Mouse (Mus musculus) embryonic facial prominence, embryonic 10.5 days (tissue): ENCODE measurements around the gene Erc1. TPM values are rescaled to one million over a fixed set of nuclear protein-coding genes. Genes with fewer than 3 reads are reported as not detected.

Experiments
- DNase-seq: peaks from one replicate; pipeline ENCODE4 v3.0.0-alpha.2; 2017; ENCODE audit warnings: low spot score
- H3K27ac ChIP-seq: fragments of 300-500 bp; sonication (generic); replicated peaks from 2 replicates; pipeline ENCODE4 v1.5.1; 2016; ENCODE audit warnings: mild to moderate bottlenecking
- H3K27me3 ChIP-seq: fragments of 300-500 bp; sonication (generic); replicated peaks from 2 replicates; pipeline ENCODE4 v1.6.1; 2016; ENCODE audit warnings: low read depth, mild to moderate bottlenecking; ENCODE audit not compliant: poor library complexity, severe bottlenecking
- H3K36me3 ChIP-seq: fragments of 300-500 bp; sonication (generic); replicated peaks from 2 replicates; pipeline ENCODE4 v1.6.1; 2016; ENCODE audit warnings: mild to moderate bottlenecking, moderate library complexity
- H3K4me1 ChIP-seq: fragments of 300-500 bp; sonication (generic); 2 replicates; pipeline ENCODE4 v1.6.1; 2016
- H3K4me3 ChIP-seq: fragments of 300-500 bp; sonication (generic); 2 replicates; pipeline ENCODE4 v1.5.1; 2016; ENCODE audit warnings: mild to moderate bottlenecking, moderate library complexity
- H3K9me3 ChIP-seq: fragments of 300-500 bp; sonication (generic); 2 replicates; pipeline ENCODE4 v1.6.1; 2016; ENCODE audit warnings: mild to moderate bottlenecking
- WGBS: fragments of 180-500 bp; shearing (Covaris S2); methylation state at CpG from one replicate; pipeline ENCODE4 v1.1.7; 2016; 5-methylcytosine and 5-hydroxymethylcytosine counted together
- polyA plus RNA-seq: library from polyadenylated mRNA; unstranded; fragments of >200 nt; fragmentation: Nextera tagmentation; extraction: Ambion mirVana; gene quantifications from 2 replicates; pipeline ENCODE4 v1.2.1, GENCODE M21; 2016

The Erc1 gene
- polyA plus RNA-seq, 1 experiment from 2014 or later: 24.9 TPM

- H3K4me3 ChIP-seq: no peak overlapping the region
- no peaks in the 10 kb centered on the region for H3K27me3 ChIP-seq
- no peak overlapping the region for H3K27ac ChIP-seq
- peaks cover 22% of the 10 kb centered on the region for H3K36me3 ChIP-seq
- no peaks in the 10 kb centered on the region for H3K9me3 ChIP-seq
- no peak for DNase-seq
- H3K4me1 ChIP-seq: no peaks in the 10 kb centered on the region
- WGBS: 94% methylated on average over 5 of the region's 5 CpGs
These were observed 51.7 kb downstream of the Erc1 start for GRCm38 (mm10) chr6:119796291-119796690.

- Histone ChIP-seq H3K9me3 (no peaks in the 10 kb centered on the region), H3K4me1 (no peaks in the 10 kb centered on the region), H3K4me3 (no peak overlapping the region), H3K36me3 (peaks cover 27% of the 10 kb centered on the region), H3K27me3 (no peaks in the 10 kb centered on the region), H3K27ac (no peak overlapping the region)
- WGBS: 48% methylated on average over 2 of the region's 2 CpGs
- peak; percentile 37 for DNase-seq
These were observed 55.4 kb downstream of the Erc1 start for GRCm38 (mm10) chr6:119792562-119792961.

- H3K27me3 ChIP-seq: no peaks in the 10 kb centered on the region
- 96% methylated on average over 2 of the region's 2 CpGs for WGBS
- no peaks in the 10 kb centered on the region for H3K9me3 ChIP-seq
- H3K4me1 ChIP-seq: no peaks in the 10 kb centered on the region
- H3K27ac ChIP-seq: no peak overlapping the region
- no peak overlapping the region for H3K4me3 ChIP-seq
- peaks cover 9% of the 10 kb centered on the region for H3K36me3 ChIP-seq
- no peak for DNase-seq
These were observed 65.6 kb downstream of the Erc1 start for GRCm38 (mm10) chr6:119782416-119782815.

- H3K36me3 ChIP-seq: peaks cover 9% of the 10 kb centered on the region
- 79% methylated on average over 3 of the region's 3 CpGs for WGBS
- no peaks in the 10 kb centered on the region for H3K27me3 ChIP-seq
- DNase-seq: no peak
- no peaks in the 10 kb centered on the region for H3K4me1 ChIP-seq
- H3K27ac ChIP-seq: no peak overlapping the region
- no peaks in the 10 kb centered on the region for H3K9me3 ChIP-seq
- no peak overlapping the region for H3K4me3 ChIP-seq
These were observed 66.9 kb downstream of the Erc1 start for GRCm38 (mm10) chr6:119781109-119781508.

- no peaks in the 10 kb centered on the region for H3K4me1 ChIP-seq
- H3K9me3 ChIP-seq: no peaks in the 10 kb centered on the region
- peaks cover 8% of the 10 kb centered on the region; the same call in 1 of the 2 replicates for H3K36me3 ChIP-seq
- H3K4me3 ChIP-seq: no peak overlapping the region
- no peaks in the 10 kb centered on the region for H3K27me3 ChIP-seq
- no peak overlapping the region for H3K27ac ChIP-seq
- WGBS: 91% methylated on average over 1 of the region's 1 CpGs
- no peak for DNase-seq
These were observed 79.2 kb downstream of the Erc1 start for GRCm38 (mm10) chr6:119768778-119769177.

GRCm38 (mm10) chr6:119764355-119764754 is 83.6 kb downstream of the Erc1 start:
- Histone ChIP-seq H3K4me3 (no peak overlapping the region), H3K9me3 (no peaks in the 10 kb centered on the region), H3K27me3 (no peaks in the 10 kb centered on the region), H3K4me1 (no peaks in the 10 kb centered on the region), H3K27ac (no peak overlapping the region), H3K36me3 (peaks cover 13% of the 10 kb centered on the region)
- no peak for DNase-seq
- WGBS: 92% methylated on average over 3 of the region's 3 CpGs

GRCm38 (mm10) chr6:119759866-119760265 is 88.1 kb downstream of the Erc1 start:
- Histone ChIP-seq H3K27ac (no peak overlapping the region), H3K36me3 (peaks cover 13% of the 10 kb centered on the region), H3K4me1 (no peaks in the 10 kb centered on the region), H3K9me3 (no peaks in the 10 kb centered on the region), H3K27me3 (no peaks in the 10 kb centered on the region), H3K4me3 (no peak overlapping the region)
- WGBS: 87% methylated on average over 3 of the region's 3 CpGs
- DNase-seq: no peak

- WGBS: 91% methylated on average over 2 of the region's 2 CpGs
- Histone ChIP-seq H3K4me1 (no peaks in the 10 kb centered on the region), H3K27ac (no peak overlapping the region), H3K4me3 (no peak overlapping the region), H3K27me3 (no peaks in the 10 kb centered on the region), H3K36me3 (peaks cover 13% of the 10 kb centered on the region), H3K9me3 (no peaks in the 10 kb centered on the region)
- DNase-seq: no peak
These were observed 89.5 kb downstream of the Erc1 start for GRCm38 (mm10) chr6:119758490-119758889.

GRCm38 (mm10) chr6:119757796-119758195 is 90.2 kb downstream of the Erc1 start:
- H3K27ac ChIP-seq: no peak overlapping the region
- H3K36me3 ChIP-seq: peaks cover 17% of the 10 kb centered on the region
- H3K9me3 ChIP-seq: no peaks in the 10 kb centered on the region
- 65% methylated on average over 5 of the region's 5 CpGs for WGBS
- H3K4me3 ChIP-seq: no peak overlapping the region
- no peak for DNase-seq
- H3K4me1 ChIP-seq: no peaks in the 10 kb centered on the region
- H3K27me3 ChIP-seq: no peaks in the 10 kb centered on the region

GRCm38 (mm10) chr6:119755866-119756265 is 92.1 kb downstream of the Erc1 start:
- 59% methylated on average over 3 of the region's 3 CpGs for WGBS
- DNase-seq: no peak
- Histone ChIP-seq H3K4me3 (no peak overlapping the region), H3K4me1 (no peaks in the 10 kb centered on the region), H3K9me3 (no peaks in the 10 kb centered on the region), H3K36me3 (peaks cover 31% of the 10 kb centered on the region), H3K27ac (no peak overlapping the region), H3K27me3 (no peaks in the 10 kb centered on the region)

GRCm38 (mm10) chr6:119749093-119749635 is 98.8 kb downstream of the Erc1 start:
- Histone ChIP-seq H3K27ac (no peak overlapping the region), H3K27me3 (no peaks in the 10 kb centered on the region), H3K4me1 (no peaks in the 10 kb centered on the region), H3K4me3 (no peak overlapping the region), H3K9me3 (no peaks in the 10 kb centered on the region), H3K36me3 (peaks cover 54% of the 10 kb centered on the region)
- WGBS: 87% methylated on average over 7 of the region's 7 CpGs
- no peak for DNase-seq

GRCm38 (mm10) chr6:119741861-119742260 is 106.1 kb downstream of the Erc1 start:
- no peaks in the 10 kb centered on the region for H3K9me3 ChIP-seq
- 76% methylated on average over 2 of the region's 2 CpGs for WGBS
- no peaks in the 10 kb centered on the region for H3K27me3 ChIP-seq
- DNase-seq: no peak
- H3K36me3 ChIP-seq: peaks cover 47% of the 10 kb centered on the region
- H3K4me1 ChIP-seq: no peaks in the 10 kb centered on the region
- H3K4me3 ChIP-seq: no peak overlapping the region
- H3K27ac ChIP-seq: no peak overlapping the region

- peaks cover 46% of the 10 kb centered on the region for H3K36me3 ChIP-seq
- WGBS: 95% methylated on average over 3 of the region's 3 CpGs
- no peak for DNase-seq
- no peaks in the 10 kb centered on the region for H3K27me3 ChIP-seq
- H3K27ac ChIP-seq: no peak overlapping the region
- no peaks in the 10 kb centered on the region for H3K4me1 ChIP-seq
- no peak overlapping the region for H3K4me3 ChIP-seq
- H3K9me3 ChIP-seq: no peaks in the 10 kb centered on the region
These were observed 107.4 kb downstream of the Erc1 start for GRCm38 (mm10) chr6:119740541-119740940.
